Mouse (Mus musculus) bone marrow, adult 2 months (tissue): ENCODE data around the gene Fam136a.

Experiments
- CTCF ChIP-seq: fragments of 200-500 bp; IDR thresholded peaks from 2 replicates; pipeline ENCODE4 v1.5.1; 2011; ENCODE audit warnings: low read length, control low read depth; ENCODE audit not compliant: control insufficient read depth, insufficient read depth
- POLR2A ChIP-seq: fragments of 200-500 bp; IDR thresholded peaks from 2 replicates; pipeline ENCODE4 v1.6.1; 2011; ENCODE audit warnings: low read depth, mild to moderate bottlenecking, control low read depth, low read length, borderline replicate concordance; ENCODE audit not compliant: control insufficient read depth

DNA sequence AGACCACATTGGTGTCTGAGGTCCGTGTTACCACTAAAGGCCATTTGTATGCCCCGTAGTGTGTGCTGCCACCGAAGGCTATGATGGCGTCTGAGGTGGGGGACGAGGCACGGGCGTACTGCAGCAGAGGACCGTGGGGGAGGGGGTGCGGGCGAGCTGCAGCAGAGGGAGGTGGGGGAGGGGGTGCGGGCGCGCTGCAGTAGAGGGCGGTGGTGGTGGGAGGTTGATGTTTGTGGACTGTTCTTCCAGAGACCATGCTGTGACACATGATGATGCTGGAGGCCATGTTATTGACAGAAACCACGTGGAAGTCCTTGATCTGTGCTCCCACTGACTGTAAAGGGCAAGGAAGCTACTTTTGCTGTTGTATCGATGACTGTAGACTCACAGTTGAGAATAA, 17.9 kb downstream of the Fam136a start:
- no peak for TF ChIP-seq POLR2A
- no peak for TF ChIP-seq CTCF
